In genomic region chr2:126781478-126781877, GRCm38 (mm10) we compare ENCODE assay signal across 31 mouse cellular contexts. TPM values are rescaled to one million over a fixed set of nuclear protein-coding genes. Genes with fewer than 3 reads are reported as not detected.
"Had no signal": no experiment of that assay in that cellular context is flagged by ENCODE, and none has a peak within 500 bp of the region (broad histone marks: within the 10 kb centered on the region; RNA-seq: fewer than 3 reads in every experiment).

No protein-coding gene starts in this region.

- H3K4me3 ChIP-seq: limb, embryonic 10.5 days; limb, embryonic 12.5 days; limb, embryonic 13.5 days; limb, embryonic 15.5 days; liver, embryonic 12.5 days; liver, embryonic 13.5 days; liver, embryonic 15.5 days; lung, embryonic 15.5 days; megakaryocyte, embryonic 14.5 days; midbrain, embryonic 10.5 days; midbrain, embryonic 12.5 days; midbrain, embryonic 13.5 days; myocyte; neural tube, embryonic 12.5 days; neural tube, embryonic 13.5 days had no signal

- H3K4me2 ChIP-seq: limb, embryonic 12.5 days; limb, embryonic 13.5 days; limb, embryonic 15.5 days; liver, embryonic 11.5 days; liver, embryonic 12.5 days; liver, embryonic 13.5 days; liver, embryonic 15.5 days; lung, embryonic 14.5 days; lung, embryonic 15.5 days; midbrain, embryonic 11.5 days; midbrain, embryonic 12.5 days; midbrain, embryonic 13.5 days; neural tube, embryonic 12.5 days; neural tube, embryonic 13.5 days had no signal

- DNase-seq: left cerebral cortex, postnatal 4 days; liver; liver, embryonic 13.5 days; liver, postnatal 0 days; lung, adult 18-20 months; lung, adult 2 months; lung, embryonic 14.5 days; lung, postnatal 14 days; lung, postnatal 36 days; lung, postnatal 4 days had no signal

- H3K9me3 ChIP-seq: limb, embryonic 10.5 days; limb, embryonic 12.5 days; limb, embryonic 13.5 days; limb, embryonic 15.5 days; liver, embryonic 12.5 days; liver, embryonic 13.5 days; liver, embryonic 15.5 days; lung, embryonic 15.5 days; midbrain, embryonic 10.5 days; midbrain, embryonic 12.5 days; midbrain, embryonic 13.5 days; neural tube, embryonic 12.5 days; neural tube, embryonic 13.5 days had no signal

- H3K4me1 ChIP-seq: limb, embryonic 10.5 days; limb, embryonic 12.5 days; limb, embryonic 15.5 days; liver, embryonic 12.5 days; liver, embryonic 13.5 days; liver, embryonic 15.5 days; lung, embryonic 15.5 days; midbrain, embryonic 12.5 days; midbrain, embryonic 13.5 days; neural tube, embryonic 12.5 days; neural tube, embryonic 13.5 days had no signal

- ATAC-seq: liver, embryonic 12.5 days; liver, postnatal 0 days; lung, postnatal 0 days; midbrain, embryonic 13.5 days; midbrain, embryonic 16.5 days had no signal

- H3K27ac ChIP-seq: limb, embryonic 10.5 days; limb, embryonic 12.5 days; limb, embryonic 13.5 days; limb, embryonic 15.5 days; liver, embryonic 12.5 days; liver, embryonic 13.5 days; liver, embryonic 14.5 days; liver, embryonic 15.5 days; lung, embryonic 15.5 days; macrophage; midbrain, embryonic 10.5 days; midbrain, embryonic 12.5 days; midbrain, embryonic 13.5 days; neural tube, embryonic 12.5 days; neural tube, embryonic 13.5 days had no signal

- H3K36me3 ChIP-seq: limb, embryonic 10.5 days; limb, embryonic 12.5 days; limb, embryonic 13.5 days; limb, embryonic 15.5 days; liver, embryonic 12.5 days; liver, embryonic 13.5 days; liver, embryonic 15.5 days; lung, embryonic 15.5 days; midbrain, embryonic 10.5 days; midbrain, embryonic 12.5 days; midbrain, embryonic 13.5 days; neural tube, embryonic 12.5 days; neural tube, embryonic 13.5 days had no signal

- H3K9ac ChIP-seq: limb, embryonic 12.5 days; limb, embryonic 13.5 days; limb, embryonic 15.5 days; liver, embryonic 12.5 days; liver, embryonic 13.5 days; liver, embryonic 14.5 days; liver, embryonic 15.5 days; liver, postnatal 0 days; lung, embryonic 14.5 days; lung, embryonic 15.5 days; midbrain, embryonic 12.5 days; midbrain, embryonic 13.5 days; neural tube, embryonic 12.5 days; neural tube, embryonic 13.5 days had no signal

- H3K27me3 ChIP-seq: limb, embryonic 12.5 days; limb, embryonic 13.5 days; limb, embryonic 15.5 days; liver, embryonic 12.5 days; liver, embryonic 13.5 days; liver, embryonic 15.5 days; lung, embryonic 15.5 days; midbrain, embryonic 12.5 days; midbrain, embryonic 13.5 days; neural tube, embryonic 12.5 days; neural tube, embryonic 13.5 days had no signal

RNA-seq across cellular contexts. Expression of gene Usp50, which starts 1.8 kb away (rescaled TPM):
- total RNA-seq: left cerebral cortex, postnatal 10 days; left cerebral cortex, postnatal 4 days had no signal
- polyA plus RNA-seq: macrophage had no signal
